Comparison of ENCODE assay signal across 18 mouse cellular contexts in the genomic region with DNA sequence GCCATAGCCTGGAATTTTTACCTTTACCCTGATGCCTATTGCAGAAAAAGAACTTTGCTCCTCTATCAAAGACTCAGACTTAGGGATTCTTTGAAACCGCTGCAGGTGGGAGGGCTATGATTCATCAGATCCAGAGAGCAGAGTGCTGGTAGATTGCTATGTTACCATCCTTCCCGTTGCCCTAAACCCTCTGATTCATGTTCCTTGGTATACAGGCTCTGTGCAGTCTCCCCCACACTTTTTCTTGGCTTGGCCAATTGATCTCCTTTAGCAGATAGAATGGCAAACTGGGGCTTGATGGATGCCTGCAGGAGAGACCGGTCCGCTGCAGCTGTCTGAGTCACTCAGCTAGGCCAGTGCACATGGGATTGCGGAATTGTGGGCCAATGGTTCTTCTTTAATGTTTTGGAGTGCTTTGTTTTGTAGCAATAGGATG.
A peak's percentile ranks its signal among the peaks of the same experiment; 100 is the strongest.
DNase-seq lines count a peak whose midpoint lies in the region; ATAC-seq and TF ChIP-seq lines count a peak whose summit lies in the region.
"Had no signal": no experiment of that assay in that cellular context is flagged by ENCODE, and none has a peak within 500 bp of the region (broad histone marks: within the 10 kb centered on the region; RNA-seq: fewer than 3 reads in every experiment).

No protein-coding gene starts in this region.

- 73% methylated on average over 5 of the region's 5 CpGs for WGBS in intestine, embryonic 15.5 days
- 62% methylated on average over 5 of the region's 5 CpGs for WGBS in small intestine, adult 2 months

- H3K9me3 ChIP-seq in intestine, embryonic 15.5 days = no peaks in the 10 kb centered on the region
- H3K9me3 ChIP-seq: embryonic facial prominence, embryonic 13.5 days; forebrain, embryonic 12.5 days; heart, embryonic 10.5 days; neural tube, embryonic 12.5 days had no signal

- no peaks in the 10 kb centered on the region for H3K27me3 ChIP-seq in intestine, embryonic 15.5 days (replicated peaks)
- H3K27me3 ChIP-seq in small intestine, adult 2 months (ENCODE audit: control insufficient read depth, insufficient read depth, low read length) = no peaks in the 10 kb centered on the region
- H3K27me3 ChIP-seq: embryonic facial prominence, embryonic 13.5 days; forebrain, embryonic 12.5 days; neural tube, embryonic 12.5 days had no signal

- H3K4me2 ChIP-seq in intestine, embryonic 15.5 days (replicated peaks) = no peak overlapping the region
- H3K4me2 ChIP-seq: embryonic facial prominence, embryonic 13.5 days; forebrain, embryonic 12.5 days; neural tube, embryonic 12.5 days had no signal

- H3K4me1 ChIP-seq in intestine, embryonic 15.5 days (replicated peaks) = no peaks in the 10 kb centered on the region
- H3K4me1 ChIP-seq in small intestine, adult 2 months (ENCODE audit: control insufficient read depth, insufficient read depth, insufficient read length, low read length) = peaks cover 10% of the 10 kb centered on the region
- H3K4me1 ChIP-seq: embryonic facial prominence, embryonic 13.5 days; forebrain, embryonic 12.5 days; heart, embryonic 10.5 days; neural tube, embryonic 12.5 days had no signal

- no peaks in the 10 kb centered on the region for H3K36me3 ChIP-seq in intestine, embryonic 15.5 days
- no peaks in the 10 kb centered on the region for H3K36me3 ChIP-seq in small intestine, adult 2 months (ENCODE audit: control insufficient read depth, insufficient read depth, low read length)
- H3K36me3 ChIP-seq: embryonic facial prominence, embryonic 13.5 days; forebrain, embryonic 12.5 days; heart, embryonic 10.5 days; neural tube, embryonic 12.5 days had no signal

- H3K4me3 ChIP-seq in intestine, embryonic 15.5 days (replicated peaks) = no peak overlapping the region
- H3K4me3 ChIP-seq in small intestine, adult 2 months (ENCODE audit: low read depth, low read length) = no peak overlapping the region
- H3K4me3 ChIP-seq: embryonic facial prominence, embryonic 13.5 days; forebrain, embryonic 12.5 days; heart, embryonic 10.5 days; neural tube, embryonic 12.5 days had no signal

- no peak for TF ChIP-seq POLR2A in small intestine, adult 2 months (IDR thresholded peaks at IDR 0.05; ENCODE audit: low read depth, low read length)

- no peak for DNase-seq in frontal cortex, postnatal 14 days (ENCODE audit: low spot score in 2 of 2)
- peak; percentile 25 for DNase-seq in retina, postnatal 1 day
- no peak for DNase-seq in retina, embryonic 14.5 days (ENCODE audit: low spot score)
- DNase-seq in urinary bladder, postnatal 25 days (ENCODE audit: low spot score) = no peak
- DNase-seq in adrenal gland, postnatal 25 days = no peak
- DNase-seq: cerebellum, postnatal 36 days; kidney, postnatal 10 days; layer of hippocampus, postnatal 36 days; midbrain, embryonic 14.5 days; thymus, postnatal 14 days had no signal

- H3K9ac ChIP-seq in intestine, embryonic 15.5 days = no peak overlapping the region
- H3K9ac ChIP-seq: embryonic facial prominence, embryonic 13.5 days; forebrain, embryonic 12.5 days; liver, embryonic 14.5 days; neural tube, embryonic 12.5 days had no signal

- H3K27ac ChIP-seq in intestine, embryonic 15.5 days = no peak overlapping the region
- H3K27ac ChIP-seq in small intestine, adult 2 months (ENCODE audit: insufficient read depth, low read depth, low read length) = peak overlapping the region; percentile 73
- H3K27ac ChIP-seq: embryonic facial prominence, embryonic 13.5 days; forebrain, embryonic 12.5 days; heart, embryonic 10.5 days; liver, embryonic 14.5 days; neural tube, embryonic 12.5 days had no signal

- TF ChIP-seq CTCF in small intestine, adult 2 months (IDR thresholded peaks at IDR 0.05; ENCODE audit: extremely low read depth, insufficient read length, insufficient replicate concordance, low read depth, low read length) = no peak

- ATAC-seq in frontal cortex, adult (ENCODE audit: low TSS enrichment) = peak; percentile 95
- ATAC-seq in intestine, embryonic 15.5 days = peak; percentile 87
